Mouse (Mus musculus) hindbrain, postnatal 0 days (tissue): ENCODE results near the gene 2310033P09Rik. TPM values are rescaled to one million over a fixed set of nuclear protein-coding genes. Genes with fewer than 3 reads are reported as not detected.

Source experiments
- ATAC-seq: fragments of 200-750 bp; cut with Nextera tagmentation; 2 replicates; pipeline ENCODE4 v1.8.0; 2017; ENCODE audit warnings: mild to moderate bottlenecking, moderate TSS enrichment, moderate library complexity
- DNase-seq: peaks from one replicate; pipeline ENCODE4 v3.0.0-alpha.2; 2015; ENCODE audit warnings: low spot score
- H3K27ac ChIP-seq: fragments of 300-500 bp; sonication (generic); 2 replicates; pipeline ENCODE4 v1.5.1; 2014; ENCODE audit warnings: mild to moderate bottlenecking
- H3K27me3 ChIP-seq: fragments of 300-500 bp; sonication (generic); 2 replicates; pipeline ENCODE4 v1.6.1; 2014; ENCODE audit warnings: low read length, mixed read lengths; ENCODE audit not compliant: insufficient read depth
- H3K36me3 ChIP-seq: fragments of 300-500 bp; sonication (generic); 2 replicates; pipeline ENCODE4 v1.6.1; 2014; ENCODE audit warnings: low read length, mixed read lengths; ENCODE audit not compliant: insufficient read depth
- H3K4me1 ChIP-seq: fragments of 300-500 bp; sonication (generic); 2 replicates; pipeline ENCODE4 v1.6.1; 2014; ENCODE audit warnings: antibody characterized with exemption, low read length, mixed read lengths; ENCODE audit not compliant: insufficient read depth
- H3K4me2 ChIP-seq: fragments of 300-500 bp; sonication (generic); 2 replicates; pipeline ENCODE4 v1.6.1; 2014; ENCODE audit warnings: low read depth, mild to moderate bottlenecking, low read length, moderate library complexity, mixed read lengths
- H3K4me3 ChIP-seq: fragments of 300-500 bp; sonication (generic); 2 replicates; pipeline ENCODE4 v1.5.1; 2014; ENCODE audit warnings: low read length
- H3K9ac ChIP-seq: fragments of 300-500 bp; sonication (generic); replicated peaks from 2 replicates; pipeline ENCODE4 v1.6.1; 2014; ENCODE audit warnings: mild to moderate bottlenecking, low read length, moderate library complexity, mixed read lengths
- H3K9me3 ChIP-seq: fragments of 300-500 bp; sonication (generic); 2 replicates; pipeline ENCODE4 v1.6.1; 2016; ENCODE audit warnings: low read length, mixed read lengths
- CTCF ChIP-seq: IDR thresholded peaks from 2 replicates; pipeline ENCODE4 v1.5.1; 2016; ENCODE audit warnings: antibody characterized with exemption, control low read depth, low read depth
- WGBS: fragments of 180-500 bp; shearing (Covaris S2); extraction: QIAGEN DNeasy Blood & Tissue Kit; methylation state at CpG from one replicate; pipeline ENCODE4 v1.1.7; 2014; 5-methylcytosine and 5-hydroxymethylcytosine counted together
- polyA plus RNA-seq: library from polyadenylated mRNA; unstranded; fragments of >200 nt; fragmentation: Nextera tagmentation; extraction: Ambion mirVana; gene quantifications from 2 replicates; pipeline ENCODE4 v1.2.1, GENCODE M21; 2015
- total RNA-seq: library from RNA; depleted of rRNA; stranded (reverse); fragments of >200 nt; gene quantifications from 2 replicates; pipeline ENCODE4 v1.2.3, GENCODE M21; 2014; rRNA removed

Gene 2310033P09Rik
- total and polyA plus RNA-seq, 2 experiments from 2014 or later = 4.3 to 24.8 TPM

DNA sequence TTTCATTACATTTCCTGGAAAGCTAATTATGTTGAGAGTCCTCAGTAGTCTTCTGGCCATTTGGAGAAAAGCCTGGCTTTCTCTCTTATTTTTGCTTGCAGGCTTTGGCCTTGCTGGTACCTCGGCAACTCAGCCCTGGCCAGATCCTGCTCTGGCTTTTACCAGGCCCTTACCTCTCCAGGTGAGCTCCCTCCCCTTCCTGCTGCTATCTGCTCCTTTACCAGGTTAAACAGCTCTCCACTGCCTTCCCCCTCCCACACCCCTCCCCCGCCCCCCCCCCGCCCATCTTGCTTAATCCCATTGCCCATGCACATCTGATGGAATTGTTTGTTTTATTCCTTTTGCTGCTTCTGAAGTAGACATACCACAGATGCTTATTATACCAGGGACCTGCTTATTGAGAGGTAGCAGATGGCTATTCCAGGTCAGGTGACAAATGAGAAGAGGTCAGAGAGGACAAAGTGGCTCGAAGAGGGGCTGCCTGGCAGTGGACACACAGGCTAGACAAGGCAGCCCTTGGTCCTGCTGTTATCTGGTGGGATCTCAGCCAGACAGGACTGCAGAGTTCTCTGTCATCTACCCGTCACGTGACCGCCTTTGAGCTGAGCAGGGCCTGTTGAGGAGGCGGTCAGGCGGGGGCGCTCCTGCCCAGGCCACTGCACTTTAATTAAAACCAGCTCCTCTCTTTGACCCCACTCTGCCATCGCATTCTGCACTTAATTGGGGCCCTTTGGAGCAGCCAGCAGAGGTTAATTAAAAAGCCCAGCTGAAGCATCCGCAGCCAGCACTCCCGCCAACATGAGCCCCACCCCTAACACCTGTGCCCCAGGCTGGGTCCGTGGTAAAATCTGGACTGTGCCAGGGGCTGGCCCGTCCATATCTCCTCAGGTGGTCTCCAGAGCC lies 30.7 kb downstream of the 2310033P09Rik start:
- Histone ChIP-seq H3K4me2 (no peak overlapping the region), H3K4me1 (peaks cover 7% of the 10 kb centered on the region)

DNA sequence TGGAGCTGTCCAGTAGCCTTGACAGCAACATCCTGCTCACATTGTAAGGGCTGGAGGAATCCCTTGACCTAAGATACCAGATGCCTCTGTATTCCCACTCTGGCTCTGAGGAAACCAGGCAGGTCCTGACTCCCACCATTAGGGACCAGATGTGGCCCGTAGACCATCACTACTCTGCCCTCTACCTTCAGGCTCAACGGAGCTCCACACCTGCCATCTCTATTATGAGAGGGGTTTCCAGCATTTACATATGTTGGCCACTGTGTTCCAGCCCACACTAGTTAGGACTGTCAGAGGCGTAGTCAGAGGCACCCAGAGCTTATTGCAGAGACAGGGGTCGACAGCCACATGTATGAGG lies 31.3 kb downstream of the 2310033P09Rik start:
- Histone ChIP-seq H3K4me2 (no peak overlapping the region), H3K9ac (no peak overlapping the region), H3K4me1 (peaks cover 7% of the 10 kb centered on the region), H3K36me3 (no peaks in the 10 kb centered on the region), H3K4me3 (no peak overlapping the region), H3K27ac (peak overlapping the region; percentile 29; the same call in 1 of the 2 replicates), H3K27me3 (no peaks in the 10 kb centered on the region), H3K9me3 (no peaks in the 10 kb centered on the region)
- no peak for TF ChIP-seq CTCF
- DNase-seq (no peak), ATAC-seq (no peak; the same call in 1 of the 2 replicates)
- 59% methylated on average over 4 of the region's 4 CpGs for WGBS

More for the DNA sequence above, 30.7 kb downstream of the 2310033P09Rik start:
- no peaks in the 10 kb centered on the region for H3K36me3 ChIP-seq
- H3K9ac ChIP-seq = no peak overlapping the region
- DNase-seq = peak; percentile 86
- H3K27me3 ChIP-seq = no peaks in the 10 kb centered on the region
- WGBS = 5% methylated on average over 14 of the region's 15 CpGs
- no peaks in the 10 kb centered on the region for H3K9me3 ChIP-seq
- TF ChIP-seq CTCF = peak; percentile 72
- peak overlapping the region; percentile 29; the same call in 1 of the 2 replicates for H3K27ac ChIP-seq
- peak; percentile 90 for ATAC-seq
- H3K4me3 ChIP-seq = no peak overlapping the region

DNA sequence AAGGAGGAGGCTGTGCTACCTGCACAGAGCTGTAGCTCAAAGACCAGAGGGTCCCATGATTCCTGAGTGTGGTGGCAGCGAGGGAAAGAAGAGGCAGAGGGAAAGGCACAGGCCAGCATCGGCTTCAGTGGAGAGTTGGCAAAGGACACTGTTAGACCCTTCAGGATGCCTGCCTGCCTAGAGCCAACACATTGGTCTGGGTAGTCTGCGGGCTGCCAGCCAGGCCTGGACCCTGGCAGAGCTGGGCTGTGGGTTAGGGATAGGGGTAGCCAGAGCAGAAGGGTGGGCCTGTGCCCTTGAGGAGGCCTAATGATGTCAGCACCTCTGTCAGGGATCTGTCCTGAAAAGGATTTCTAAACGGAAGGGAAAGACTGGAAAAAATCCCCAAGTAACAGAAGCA lies 31.7 kb downstream of the 2310033P09Rik start:
- Histone ChIP-seq H3K27me3 (no peaks in the 10 kb centered on the region), H3K4me1 (peaks cover 7% of the 10 kb centered on the region), H3K27ac (peak overlapping the region; percentile 29; the same call in 1 of the 2 replicates), H3K36me3 (no peaks in the 10 kb centered on the region), H3K9me3 (no peaks in the 10 kb centered on the region), H3K4me3 (no peak overlapping the region), H3K4me2 (no peak overlapping the region), H3K9ac (no peak overlapping the region)
- WGBS = 56% methylated on average over 4 of the region's 4 CpGs
- no peak for DNase-seq
- TF ChIP-seq CTCF = no peak
- 0 out of 2 replicates have a peak, but pooled peaks have one; percentile 8 for ATAC-seq

- Histone ChIP-seq H3K27me3 (no peaks in the 10 kb centered on the region), H3K9me3 (no peaks in the 10 kb centered on the region), H3K4me3 (no peak overlapping the region), H3K27ac (no peak overlapping the region), H3K36me3 (no peaks in the 10 kb centered on the region), H3K4me2 (no peak overlapping the region), H3K4me1 (peaks cover 7% of the 10 kb centered on the region), H3K9ac (no peak overlapping the region)
- 33% methylated on average over 3 of the region's 3 CpGs for WGBS
- ATAC-seq (no peak), DNase-seq (no peak)
- TF ChIP-seq CTCF = peak; percentile 17; the same call in 1 of the 2 replicates
Measured at GRCm38 (mm10) chr11:59241841-59242240, 33.7 kb downstream of the 2310033P09Rik start.

- Histone ChIP-seq H3K4me1 (peaks cover 4% of the 10 kb centered on the region), H3K36me3 (no peaks in the 10 kb centered on the region), H3K4me3 (no peak overlapping the region), H3K27ac (no peak overlapping the region), H3K9ac (no peak overlapping the region), H3K27me3 (no peaks in the 10 kb centered on the region), H3K4me2 (no peak overlapping the region), H3K9me3 (no peaks in the 10 kb centered on the region)
- ATAC-seq = no peak
- TF ChIP-seq CTCF = no peak
- WGBS = 67% methylated on average over 6 of the region's 6 CpGs
- no peak for DNase-seq
Measured at GRCm38 (mm10) chr11:59243856-59244255, 35.7 kb downstream of the 2310033P09Rik start.

- no peak for TF ChIP-seq CTCF
- Histone ChIP-seq H3K4me3 (no peak overlapping the region), H3K4me1 (no peaks in the 10 kb centered on the region), H3K27ac (no peak overlapping the region), H3K27me3 (no peaks in the 10 kb centered on the region), H3K9ac (no peak overlapping the region), H3K36me3 (no peaks in the 10 kb centered on the region), H3K4me2 (no peak overlapping the region), H3K9me3 (no peaks in the 10 kb centered on the region)
- no peak for ATAC-seq
- DNase-seq = no peak
- WGBS = 74% methylated on average over 10 of the region's 10 CpGs
Measured at GRCm38 (mm10) chr11:59248101-59248500, 40.0 kb downstream of the 2310033P09Rik start.

DNA sequence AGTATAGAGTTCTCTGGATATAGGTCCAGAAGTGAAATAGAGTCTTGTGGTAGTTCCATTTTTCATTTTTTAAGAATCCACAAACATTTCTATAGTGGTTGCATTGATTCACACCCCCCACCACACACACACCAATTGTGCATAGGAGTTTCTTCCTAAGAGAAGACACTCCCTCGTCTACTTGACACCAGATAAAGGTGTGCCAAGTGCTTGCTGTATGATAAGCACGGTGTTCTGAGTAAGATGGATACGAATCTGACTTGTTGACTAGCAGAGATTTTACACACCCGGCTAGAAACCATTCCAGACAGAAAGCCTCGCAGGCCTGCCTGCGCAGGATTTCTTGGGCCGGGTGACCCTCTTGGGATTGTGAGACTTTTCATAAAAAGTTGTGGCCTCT lies 51.5 kb downstream of the 2310033P09Rik start:
- no peak for TF ChIP-seq CTCF
- H3K4me2 ChIP-seq = no peak overlapping the region

More for the DNA sequence above, 51.5 kb downstream of the 2310033P09Rik start:
- Histone ChIP-seq H3K36me3 (no peaks in the 10 kb centered on the region), H3K9ac (no peak overlapping the region), H3K4me3 (no peak overlapping the region), H3K9me3 (no peaks in the 10 kb centered on the region), H3K27ac (no peak overlapping the region), H3K4me1 (peaks cover 13% of the 10 kb centered on the region; the same call in 1 of the 2 replicates), H3K27me3 (no peaks in the 10 kb centered on the region)
- WGBS = 87% methylated on average over 7 of the region's 7 CpGs
- ATAC-seq = no peak
- no peak for DNase-seq

Other genes starting within 250 kb of the 2310033P09Rik start
- 31.7 and 31.8 TPM in 2 replicates for gene Trim11, start 230.2 kb upstream of the 2310033P09Rik start, total RNA-seq
- 14.1 and 15.9 TPM in 2 replicates for gene Trim11, start 230.2 kb upstream of the 2310033P09Rik start, polyA plus RNA-seq
- 2.3 and 2.8 TPM in 2 replicates for gene Obscn, start 71.9 kb upstream of the 2310033P09Rik start, total RNA-seq
- gene Obscn, start 71.9 kb upstream of the 2310033P09Rik start, polyA plus RNA-seq = 0.30 and 0.41 TPM in 2 replicates
- gene Iba57, start 44.6 kb upstream of the 2310033P09Rik start, total RNA-seq = 13.3 and 14.8 TPM in 2 replicates
- 9.3 and 10.7 TPM in 2 replicates for gene Iba57, start 44.6 kb upstream of the 2310033P09Rik start, polyA plus RNA-seq
- 2.3 and 3.2 TPM in 2 replicates for gene Gjc2, start 25.1 kb upstream of the 2310033P09Rik start, total RNA-seq
- 0.38 and 0.76 TPM in 2 replicates for gene Gjc2, start 25.1 kb upstream of the 2310033P09Rik start, polyA plus RNA-seq
- gene Guk1, start 16.1 kb upstream of the 2310033P09Rik start, total RNA-seq = 124 TPM in 2 replicates
- gene Guk1, start 16.1 kb upstream of the 2310033P09Rik start, polyA plus RNA-seq = 258 and 271 TPM in 2 replicates
- gene Mrpl55, start 5.8 kb upstream of the 2310033P09Rik start, total RNA-seq = 88.3 and 90.6 TPM in 2 replicates
- gene Mrpl55, start 5.8 kb upstream of the 2310033P09Rik start, polyA plus RNA-seq = 119 and 123 TPM in 2 replicates
- gene Arf1, start 19.9 kb downstream of the 2310033P09Rik start, total RNA-seq = 352 and 363 TPM in 2 replicates
- 609 and 632 TPM in 2 replicates for gene Arf1, start 19.9 kb downstream of the 2310033P09Rik start, polyA plus RNA-seq
- gene Wnt3a, start 82.4 kb downstream of the 2310033P09Rik start, total RNA-seq = 0.61 and 0.68 TPM in 2 replicates
- gene Wnt3a, start 82.4 kb downstream of the 2310033P09Rik start, polyA plus RNA-seq = 0.31 and 0.44 TPM in 2 replicates
- 2.8 and 4.5 TPM in 2 replicates for gene Wnt9a, start 98.6 kb downstream of the 2310033P09Rik start, total RNA-seq
- 2.1 and 2.3 TPM in 2 replicates for gene Wnt9a, start 98.6 kb downstream of the 2310033P09Rik start, polyA plus RNA-seq
- gene Prss38, start 167.3 kb downstream of the 2310033P09Rik start, total RNA-seq = not detected in 2 replicates
- not detected in 2 replicates for gene Prss38, start 167.3 kb downstream of the 2310033P09Rik start, polyA plus RNA-seq
- 35.5 and 37.5 TPM in 2 replicates for gene Jmjd4, start 241.7 kb downstream of the 2310033P09Rik start, total RNA-seq
- 21.2 and 22.9 TPM in 2 replicates for gene Jmjd4, start 241.7 kb downstream of the 2310033P09Rik start, polyA plus RNA-seq
- 406 and 413 TPM in 2 replicates for gene Snap47, start 242.9 kb downstream of the 2310033P09Rik start, total RNA-seq
- gene Snap47, start 242.9 kb downstream of the 2310033P09Rik start, polyA plus RNA-seq = 512 and 537 TPM in 2 replicates